Mouse (Mus musculus): ENCODE results near the gene Rsrp1.

GRCm38 (mm10) chr4:134920631-134921030 is 2.8 kb upstream of the Rsrp1 start:
- TF ChIP-seq CTCF (IDR thresholded peaks at IDR 0.05; ENCODE audit: low read depth, low read length) (no peak), POLR2A (IDR thresholded peaks at IDR 0.05; ENCODE audit: extremely low read depth, insufficient read depth, low read length) (no peak)
